Mouse (Mus musculus) thymus, adult 2 months (tissue): ENCODE data around the gene Agbl4.

Source experiments
- CTCF ChIP-seq: fragments of 200-500 bp; IDR thresholded peaks from 2 replicates; pipeline ENCODE4 v1.5.1; 2012; ENCODE audit warnings: mild to moderate bottlenecking, control low read depth, low read length, moderate library complexity, borderline replicate concordance; ENCODE audit not compliant: control insufficient read depth, poor library complexity, insufficient read depth; ENCODE audit errors: extremely low read depth
- POLR2A ChIP-seq: fragments of 200-500 bp; IDR thresholded peaks from 2 replicates; pipeline ENCODE4 v1.6.1; 2012; ENCODE audit warnings: mild to moderate bottlenecking, low read length, control low read depth, moderate library complexity; ENCODE audit not compliant: control insufficient read depth, poor library complexity, insufficient read depth; ENCODE audit errors: extremely low read depth

- TF ChIP-seq CTCF: no peak
- no peak for TF ChIP-seq POLR2A
Observed at GRCm38 (mm10) chr4:111607826-111608500, 1210.5 kb downstream of the Agbl4 start.
